Mouse (Mus musculus) heart, adult 2 months (tissue): Measurements from ENCODE around the gene Uchl3. TPM values are rescaled to one million over a fixed set of nuclear protein-coding genes. Genes with fewer than 3 reads are reported as not detected.
A peak's percentile ranks its signal among the peaks of the same experiment; 100 is the strongest.

Source experiments
- DNase-seq, 2 experiments: peaks; one replicate each; pipeline ENCODE4 v3.0.0; 2021
- H3K27ac ChIP-seq: fragments of 200-600 bp; 2 replicates; pipeline ENCODE4 v1.8.1; 2022
- H3K27me3 ChIP-seq: fragments of 200-500 bp; 2 replicates; pipeline ENCODE4 v1.6.1; 2012; ENCODE audit warnings: mild to moderate bottlenecking, low read length, inconsistent platforms, mixed read lengths; ENCODE audit not compliant: control insufficient read depth, insufficient read depth
- H3K36me3 ChIP-seq: fragments of 200-500 bp; 2 replicates; pipeline ENCODE4 v1.6.1; 2012; ENCODE audit warnings: low read length, inconsistent platforms; ENCODE audit not compliant: control insufficient read depth, insufficient read depth
- H3K4me1 ChIP-seq: fragments of 200-500 bp; 2 replicates; pipeline ENCODE4 v1.6.1; 2011; ENCODE audit warnings: low read length; ENCODE audit not compliant: control insufficient read depth, insufficient read depth
- H3K4me3 ChIP-seq: fragments of 200-600 bp; 2 replicates; pipeline ENCODE4 v1.8.1; 2022
- H3K79me2 ChIP-seq: fragments of 200-500 bp; replicated peaks from 2 replicates; pipeline ENCODE4 v1.6.1; 2012; ENCODE audit warnings: mild to moderate bottlenecking, inconsistent platforms, low read length, moderate library complexity, mixed read lengths; ENCODE audit not compliant: control insufficient read depth, insufficient read depth
- H3K9ac ChIP-seq: fragments of 200-500 bp; 2 replicates; pipeline ENCODE4 v1.6.1; 2012; ENCODE audit warnings: low read depth, mild to moderate bottlenecking, control low read depth, inconsistent platforms, low read length, mixed read lengths
- CTCF ChIP-seq: fragments of 200-600 bp; IDR thresholded peaks from 2 replicates; pipeline ENCODE4 v1.8.1; 2022; ENCODE audit warnings: antibody characterized with exemption, mild to moderate bottlenecking, moderate library complexity
- EP300 ChIP-seq: fragments of 200-500 bp; IDR thresholded peaks from 2 replicates; pipeline ENCODE4 v1.6.1; 2011; ENCODE audit warnings: low read depth, low read length, control low read depth; ENCODE audit not compliant: insufficient read depth
- POLR2A ChIP-seq: fragments of 200-500 bp; IDR thresholded peaks from 2 replicates; pipeline ENCODE4 v1.6.1; 2011; ENCODE audit warnings: mild to moderate bottlenecking, low read depth, low read length, control low read depth; ENCODE audit not compliant: insufficient read depth
- WGBS: fragments of 180-500 bp; shearing (Covaris S2); methylation state at CpG from one replicate; pipeline ENCODE4 v1.1.7; 2018; 5-methylcytosine and 5-hydroxymethylcytosine counted together
- intact Hi-C: fragments of 180-260 bp; cut with DNase I; formaldehyde crosslinking; loops from one replicate; pipeline ENCODE4 v1.15.1; 2025
- polyA plus RNA-seq: library from polyadenylated mRNA; depleted of rRNA; stranded (reverse); fragments of >200 nt; gene quantifications from 2 replicates; pipeline ENCODE4 v1.2.3, GENCODE M21; 2012
- total RNA-seq, 2 experiments: library from RNA; stranded (reverse); gene quantifications; 2 replicates each; pipeline ENCODE4 v1.2.3; 2021

Uchl3 gene
- total and polyA plus RNA-seq, 3 experiments: 18.5 to 35.0 (median 29.9) TPM

DNA sequence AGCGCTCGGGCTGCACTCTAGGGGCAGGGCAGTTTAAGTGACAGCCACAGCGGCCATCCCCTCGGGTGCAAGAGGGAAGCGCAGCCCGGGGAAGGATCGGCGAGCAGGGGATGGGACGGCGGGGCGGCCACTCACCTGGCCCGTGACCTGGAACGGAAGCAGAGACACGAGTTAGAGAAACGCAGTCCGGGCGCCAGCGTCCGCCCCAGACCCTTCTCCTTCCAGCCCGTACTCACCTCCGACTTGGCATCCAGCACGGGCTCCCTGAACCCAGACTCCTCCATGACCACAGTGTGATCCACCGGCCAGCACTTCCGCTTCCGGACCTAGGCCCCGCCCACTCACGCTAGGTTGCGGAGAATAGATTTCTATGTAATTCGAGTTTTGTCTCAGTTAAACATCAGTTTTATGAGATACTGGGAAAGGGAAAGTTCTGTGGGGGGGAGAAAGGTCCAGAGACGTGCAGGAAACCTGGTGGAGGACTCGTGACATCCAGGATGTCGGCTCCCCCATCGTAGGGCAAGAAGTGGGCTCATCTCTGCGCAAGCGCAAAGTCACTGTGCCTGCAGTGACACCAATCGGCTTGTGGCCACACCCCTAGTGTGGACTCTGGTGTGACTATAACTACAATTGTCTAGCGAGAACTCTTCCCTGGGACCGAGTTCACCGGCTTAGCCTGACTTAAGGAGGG, 13.5 kb upstream of the Uchl3 start, which contains the start of gene Commd6:
Gene Commd6, minus strand, starts transcription at position 534 of the 691 bp plus-strand sequence.
- H3K79me2 ChIP-seq: no peaks in the 10 kb centered on the region
- no peaks in the 10 kb centered on the region for H3K36me3 ChIP-seq
- H3K4me1 ChIP-seq: no peaks in the 10 kb centered on the region
- peak within 1 kb of the TSS; percentile 86 for H3K27ac ChIP-seq
- H3K4me3 ChIP-seq: peak within 1 kb of the TSS; percentile 98
- TF ChIP-seq EP300 (no peak), POLR2A (peak; percentile 88), CTCF (0 out of 2 replicates have a peak, but pooled peaks have one; percentile 10)
- peak within 1 kb of the TSS; percentile 85 for H3K9ac ChIP-seq
- WGBS: under 1% methylated on average over 39 of the region's 39 CpGs
- peak; percentile 88 to 94 for DNase-seq
- intact Hi-C loops: loop anchor here (1.0 to 2.0 kb wide), 2 partner anchors 13 to 31 kb away; partner anchors contain the start of genes Tbc1d4 and Uchl3
- H3K27me3 ChIP-seq: no peaks in the 10 kb centered on the region

GRCm38 (mm10) chr14:101644948-101645347, 8.8 kb upstream of the Uchl3 start:
- Histone ChIP-seq H3K36me3 (no peaks in the 10 kb centered on the region), H3K27ac (no peak overlapping the region), H3K4me1 (no peaks in the 10 kb centered on the region), H3K4me3 (no peak overlapping the region), H3K27me3 (no peaks in the 10 kb centered on the region), H3K79me2 (no peaks in the 10 kb centered on the region), H3K9ac (no peak overlapping the region)
- WGBS: 87% methylated on average over 1 of the region's 1 CpGs
- TF ChIP-seq CTCF (no peak), EP300 (no peak), POLR2A (no peak)
- intact Hi-C loops: no loop called here
- DNase-seq: no peak

DNA sequence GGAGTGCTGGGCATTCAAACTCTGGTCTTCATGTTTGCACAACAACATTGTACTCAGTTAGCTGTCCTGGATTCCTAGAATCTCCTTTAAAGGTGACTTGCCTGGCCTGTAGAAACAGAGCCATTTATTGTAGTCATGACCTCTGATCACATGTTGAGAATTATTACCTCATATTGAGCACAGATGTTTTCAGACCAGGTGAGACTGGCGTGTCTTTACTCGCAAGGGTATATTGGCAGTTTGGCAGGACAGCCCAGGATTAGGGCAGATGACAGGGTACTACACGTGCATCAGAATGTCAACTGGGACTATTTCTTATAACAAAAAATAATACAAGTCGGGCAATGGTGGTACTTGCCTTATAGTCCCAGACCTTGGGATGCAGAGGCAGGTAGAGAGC, 3.2 kb upstream of the Uchl3 start:
- H3K36me3 ChIP-seq: no peaks in the 10 kb centered on the region
- WGBS: 81% methylated on average over 4 of the region's 4 CpGs
- no peak for DNase-seq
- no peak overlapping the region for H3K4me3 ChIP-seq
- peaks cover 1% of the 10 kb centered on the region; the same call in 1 of the 2 replicates for H3K4me1 ChIP-seq
- H3K79me2 ChIP-seq: no peaks in the 10 kb centered on the region
- TF ChIP-seq EP300: no peak
- no peak for TF ChIP-seq CTCF
- TF ChIP-seq POLR2A: no peak
- H3K27me3 ChIP-seq: no peaks in the 10 kb centered on the region
- no peak overlapping the region for H3K27ac ChIP-seq
- intact Hi-C loops: loop anchor here (5.0 kb wide), 1 partner anchor 188 kb away; no protein-coding TSS in a partner anchor
- H3K9ac ChIP-seq: no peak overlapping the region

DNA sequence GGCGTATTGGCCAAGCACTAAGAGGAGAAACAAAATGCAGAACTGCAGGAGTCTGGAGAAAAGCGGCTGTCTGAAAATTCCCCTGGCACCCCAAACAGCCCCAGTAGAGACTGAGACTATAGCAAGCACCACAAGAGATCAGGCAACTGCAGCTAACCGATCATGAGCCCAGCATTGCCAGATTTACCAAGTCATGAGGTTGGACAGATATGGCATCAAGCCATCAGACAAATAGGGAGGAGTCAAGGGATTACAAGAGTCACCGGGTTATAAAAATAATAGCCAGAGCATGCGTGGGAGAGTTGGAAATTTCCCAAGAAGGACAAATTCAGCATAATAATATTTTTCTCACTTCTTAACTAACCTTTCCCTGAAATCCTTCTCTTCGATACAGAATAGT, 1.2 kb upstream of the Uchl3 start:
- intact Hi-C loops: loop anchor here (2.0 to 5.0 kb wide), 2 partner anchors 44 to 190 kb away; partner anchors contain the start of gene Tbc1d4
- TF ChIP-seq EP300 (no peak), POLR2A (no peak), CTCF (no peak)
- Histone ChIP-seq H3K36me3 (no peaks in the 10 kb centered on the region), H3K4me1 (peaks cover 1% of the 10 kb centered on the region; the same call in 1 of the 2 replicates), H3K27me3 (no peaks in the 10 kb centered on the region), H3K9ac (no peak overlapping the region), H3K79me2 (no peaks in the 10 kb centered on the region), H3K27ac (no peak overlapping the region), H3K4me3 (no peak overlapping the region)
- 49% methylated on average over 6 of the region's 6 CpGs for WGBS
- DNase-seq: no peak

GRCm38 (mm10) chr14:101654526-101654909, 751 bp downstream of the Uchl3 start:
- Histone ChIP-seq H3K4me3 (peak overlapping the region; percentile 99), H3K27me3 (no peaks in the 10 kb centered on the region), H3K27ac (no peak overlapping the region; the same call in 1 of the 2 replicates), H3K36me3 (no peaks in the 10 kb centered on the region), H3K9ac (peak overlapping the region; percentile 93), H3K79me2 (no peaks in the 10 kb centered on the region), H3K4me1 (peaks cover 1% of the 10 kb centered on the region; the same call in 1 of the 2 replicates)
- 2% methylated on average over 10 of the region's 10 CpGs for WGBS
- TF ChIP-seq EP300 (no peak), POLR2A (no peak), CTCF (no peak)
- intact Hi-C loops: loop anchor here (1.0 to 5.0 kb wide), 2 partner anchors 137 to 192 kb away; no protein-coding TSS in a partner anchor
- no peak for DNase-seq

GRCm38 (mm10) chr14:101656307-101656706, 2.5 kb downstream of the Uchl3 start:
- Histone ChIP-seq H3K27me3 (no peaks in the 10 kb centered on the region), H3K9ac (no peak overlapping the region), H3K4me1 (peaks cover 1% of the 10 kb centered on the region; the same call in 1 of the 2 replicates), H3K27ac (no peak overlapping the region), H3K79me2 (no peaks in the 10 kb centered on the region), H3K36me3 (no peaks in the 10 kb centered on the region), H3K4me3 (no peak overlapping the region)
- intact Hi-C loops: no loop called here
- no peak for DNase-seq
- WGBS: 57% methylated on average over 10 of the region's 10 CpGs
- TF ChIP-seq POLR2A (no peak), EP300 (no peak), CTCF (no peak)
